Mouse (Mus musculus) gastrocnemius, adult 2 months (tissue): Measurements from ENCODE around the gene Ssr1. TPM values are rescaled to one million over a fixed set of nuclear protein-coding genes. Genes with fewer than 3 reads are reported as not detected.

ENCODE experiments used
- DNase-seq: peaks from one replicate; pipeline ENCODE4 v3.0.0; 2022
- H3K27ac ChIP-seq: fragments of 200-600 bp; 2 replicates; pipeline ENCODE4 v1.8.1; 2022; ENCODE audit warnings: mild to moderate bottlenecking
- H3K4me3 ChIP-seq: fragments of 200-600 bp; 2 replicates; pipeline ENCODE4 v1.8.1; 2022; ENCODE audit warnings: mild to moderate bottlenecking, moderate library complexity
- CTCF ChIP-seq: fragments of 200-600 bp; IDR thresholded peaks from 2 replicates; pipeline ENCODE4 v1.8.1; 2022; ENCODE audit warnings: antibody characterized with exemption, mild to moderate bottlenecking, moderate library complexity
- intact Hi-C: fragments of 180-260 bp; cut with DNase I; formaldehyde crosslinking; loops from one replicate; pipeline ENCODE4 v1.15.1; 2025
- total RNA-seq, 2 experiments: library from RNA; stranded (reverse); gene quantifications; 2 replicates each; pipeline ENCODE4 v1.2.3; 2021

Gene Ssr1
- total RNA-seq, 2 experiments from 2014 or later, result 66.3 to 72.4 TPM

- no peak for TF ChIP-seq CTCF
- intact Hi-C loops, result no loop called here
- DNase-seq, result no peak
- no peak overlapping the region for H3K4me3 ChIP-seq
- no peak overlapping the region for H3K27ac ChIP-seq
These were observed 23.0 kb downstream of the Ssr1 start for GRCm38 (mm10) chr13:37970887-37971530.

- H3K27ac ChIP-seq, result no peak overlapping the region
- TF ChIP-seq CTCF, result no peak
- DNase-seq, result no peak
- intact Hi-C loops, result no loop called here
- H3K4me3 ChIP-seq, result no peak overlapping the region
These were observed 24.0 kb downstream of the Ssr1 start for GRCm38 (mm10) chr13:37969988-37970387.

GRCm38 (mm10) chr13:37969337-37969736 lies 24.7 kb downstream of the Ssr1 start:
- TF ChIP-seq CTCF, result peak; percentile 98
- peak; percentile 87 for DNase-seq
- intact Hi-C loops, result no loop called here
- Histone ChIP-seq H3K4me3 (no peak overlapping the region), H3K27ac (no peak overlapping the region)

GRCm38 (mm10) chr13:37967565-37967964 lies 26.5 kb downstream of the Ssr1 start:
- no peak overlapping the region for H3K27ac ChIP-seq
- no peak for TF ChIP-seq CTCF
- DNase-seq, result no peak
- intact Hi-C loops, result no loop called here
- no peak overlapping the region for H3K4me3 ChIP-seq

GRCm38 (mm10) chr13:37967052-37967437 lies 27.0 kb downstream of the Ssr1 start:
- H3K27ac ChIP-seq, result no peak overlapping the region
- no peak overlapping the region for H3K4me3 ChIP-seq
- intact Hi-C loops, result no loop called here
- no peak for TF ChIP-seq CTCF
- DNase-seq, result no peak

GRCm38 (mm10) chr13:37966256-37967051 lies 27.6 kb downstream of the Ssr1 start:
- Histone ChIP-seq H3K4me3 (no peak overlapping the region), H3K27ac (no peak overlapping the region)
- TF ChIP-seq CTCF, result no peak
- no peak for DNase-seq
- intact Hi-C loops, result no loop called here

- Histone ChIP-seq H3K4me3 (no peak overlapping the region), H3K27ac (no peak overlapping the region)
- intact Hi-C loops, result no loop called here
- TF ChIP-seq CTCF, result peak; percentile 32
- DNase-seq, result no peak
These were observed 28.7 kb downstream of the Ssr1 start for GRCm38 (mm10) chr13:37965126-37965914.

- TF ChIP-seq CTCF, result no peak
- intact Hi-C loops, result no loop called here
- Histone ChIP-seq H3K4me3 (peak overlapping the region; percentile 71), H3K27ac (peak overlapping the region; percentile 72)
- DNase-seq, result no peak
These were observed 29.6 kb downstream of the Ssr1 start for GRCm38 (mm10) chr13:37964128-37965087.

- intact Hi-C loops, result no loop called here
- H3K4me3 ChIP-seq, result peak overlapping the region; percentile 71
- TF ChIP-seq CTCF, result peak; percentile 92
- H3K27ac ChIP-seq, result peak overlapping the region; percentile 72
- DNase-seq, result peak; percentile 76
These were observed 30.5 kb downstream of the Ssr1 start for GRCm38 (mm10) chr13:37963354-37964007.

- intact Hi-C loops, result no loop called here
- no peak for DNase-seq
- Histone ChIP-seq H3K4me3 (no peak overlapping the region), H3K27ac (no peak overlapping the region)
- no peak for TF ChIP-seq CTCF
These were observed 31.5 kb downstream of the Ssr1 start for GRCm38 (mm10) chr13:37962541-37962940.

- Histone ChIP-seq H3K27ac (no peak overlapping the region), H3K4me3 (no peak overlapping the region)
- no peak for DNase-seq
- TF ChIP-seq CTCF, result no peak
- intact Hi-C loops, result no loop called here
These were observed 34.1 kb downstream of the Ssr1 start for GRCm38 (mm10) chr13:37959936-37960335.
